Mouse (Mus musculus) duodenum, adult 2 months (tissue): ENCODE measurements around the gene Tmem163. TPM values are rescaled to one million over a fixed set of nuclear protein-coding genes. Genes with fewer than 3 reads are reported as not detected.

Source experiments
- polyA plus RNA-seq: library from polyadenylated mRNA; depleted of rRNA; stranded (reverse); fragments of >200 nt; gene quantifications from 2 replicates; pipeline ENCODE4 v1.2.3, GENCODE M21; 2012; ENCODE audit warnings: low replicate concordance; rRNA removed

The Tmem163 gene
- 0.78 and 1.3 TPM in 2 replicates for polyA plus RNA-seq

GRCm38 (mm10) chr1:127679498-127680133 is at the start of gene Tmem163:
TSS of gene Tmem163 (minus strand) at chr1:127679548.

DNA sequence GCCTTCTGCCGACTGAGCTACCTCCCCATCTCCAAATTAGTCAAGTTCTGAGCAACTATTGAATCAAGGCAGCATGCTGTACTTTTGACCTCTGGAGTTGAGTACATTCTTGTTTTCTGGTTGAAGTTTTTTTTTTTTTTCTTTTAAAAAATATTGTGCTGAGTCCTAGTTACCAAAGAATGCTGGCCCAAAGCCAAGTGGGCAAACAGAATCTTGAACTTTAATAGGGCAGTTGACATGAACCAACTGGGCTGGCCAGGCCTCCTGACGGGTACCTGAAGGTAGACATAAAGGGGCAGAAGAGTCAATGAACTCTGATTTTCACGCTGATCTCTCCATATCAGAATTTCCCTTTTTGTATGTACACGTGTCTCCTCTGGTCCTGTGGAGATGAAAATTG is 49.7 kb upstream of the Tmem163 start, which contains the start of gene Acmsd:
Gene Acmsd, plus strand, starts transcription at position 318 of the 400 bp plus-strand sequence.

Other genes with a start within 250 kb of the Tmem163 start
- gene Acmsd, start 49.9 kb upstream of the Tmem163 start, polyA plus RNA-seq, result not detected in 2 replicates
- gene Ccnt2, start 94.6 kb upstream of the Tmem163 start, polyA plus RNA-seq, result 2.9 and 4.9 TPM in 2 replicates
- gene Map3k19, start 175.5 kb upstream of the Tmem163 start, polyA plus RNA-seq, result 0.02 TPM in 1 of 2 replicates, not detected in the other
- 17.6 and 20.0 TPM in 2 replicates for gene Rab3gap1, start 189.2 kb upstream of the Tmem163 start, polyA plus RNA-seq